Mouse (Mus musculus) spleen, postnatal 10 days (tissue): Measurements from ENCODE around the gene Ercc6.
A peak's percentile ranks its signal among the peaks of the same experiment; 100 is the strongest.

Experiments used
- DNase-seq, 2 experiments: peaks; one replicate each; pipeline ENCODE4 v3.0.0; 2021 to 2022; ENCODE audit warnings: low spot score in 2 of 2

Ercc6 gene

DNA sequence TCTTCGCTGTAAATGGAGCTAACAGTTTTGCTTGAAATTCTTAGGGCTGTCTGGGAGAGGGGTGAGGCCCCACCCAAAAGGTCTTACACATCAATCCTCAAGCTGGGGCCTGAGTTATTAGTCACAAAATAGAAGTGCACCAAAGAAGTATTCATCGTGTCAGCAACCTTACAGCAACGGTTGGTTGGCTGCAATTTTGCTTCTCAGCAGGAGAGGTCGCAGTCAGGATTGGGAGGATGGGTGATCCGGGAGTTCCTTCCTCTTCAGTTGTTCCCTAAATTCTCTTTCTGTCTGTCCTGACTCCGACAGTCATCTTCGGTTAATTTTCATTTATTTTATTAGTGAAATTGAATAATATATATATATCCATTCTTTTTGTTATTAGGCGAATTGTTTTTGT is 59.2 kb downstream of the Ercc6 start:
- DNase-seq = no peak

- DNase-seq = no peak
Observed at GRCm38 (mm10) chr14:32578420-32578819, 65.1 kb downstream of the Ercc6 start.

DNA sequence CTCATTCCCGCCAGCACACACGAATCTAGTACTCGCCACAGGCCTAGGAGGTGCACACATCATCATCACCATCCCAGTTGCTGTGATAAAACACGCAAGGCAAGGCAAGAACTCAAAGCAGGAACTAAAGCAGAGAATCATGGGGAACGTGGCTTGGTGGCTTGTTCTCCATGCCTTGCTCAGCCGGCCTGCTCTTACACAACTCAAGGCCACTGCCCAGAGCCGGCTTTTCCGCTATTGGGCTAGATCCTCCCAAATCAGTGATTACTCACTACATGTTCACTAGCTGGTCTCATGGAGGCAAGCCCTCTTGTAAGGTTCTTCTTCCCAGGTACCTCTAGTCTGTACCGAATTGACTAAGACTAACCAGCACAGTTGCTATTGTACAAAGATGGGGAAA is 70.4 kb downstream of the Ercc6 start:
- DNase-seq = no peak

GRCm38 (mm10) chr14:32587013-32587784 is 73.9 kb downstream of the Ercc6 start:
- peak; percentile 53 to 79 for DNase-seq

DNA sequence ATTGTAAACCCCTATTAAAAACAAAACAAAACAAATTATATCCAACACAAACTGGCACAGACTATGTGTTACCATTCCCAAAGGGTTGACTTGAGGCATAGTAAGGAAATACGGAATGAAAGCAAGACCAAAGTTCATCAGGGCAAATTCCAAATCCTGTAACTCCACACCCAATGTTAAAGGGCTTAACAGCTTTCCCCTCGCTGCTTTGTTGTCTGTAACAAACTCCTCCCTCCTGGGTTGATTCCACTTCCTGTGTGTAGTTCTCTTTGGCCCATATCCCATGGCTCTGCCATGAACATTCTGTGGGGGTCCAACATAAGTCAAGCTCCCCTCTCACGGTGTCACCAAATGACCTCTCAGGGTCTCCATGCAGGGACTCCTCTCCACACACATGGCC is 77.1 kb downstream of the Ercc6 start:
- DNase-seq = no peak

GRCm38 (mm10) chr14:32597232-32598231 is 84.2 kb downstream of the Ercc6 start:
- peak; percentile 37 to 80 for DNase-seq

GRCm38 (mm10) chr14:32598437-32599219 is 85.3 kb downstream of the Ercc6 start:
- DNase-seq = no peak

DNA sequence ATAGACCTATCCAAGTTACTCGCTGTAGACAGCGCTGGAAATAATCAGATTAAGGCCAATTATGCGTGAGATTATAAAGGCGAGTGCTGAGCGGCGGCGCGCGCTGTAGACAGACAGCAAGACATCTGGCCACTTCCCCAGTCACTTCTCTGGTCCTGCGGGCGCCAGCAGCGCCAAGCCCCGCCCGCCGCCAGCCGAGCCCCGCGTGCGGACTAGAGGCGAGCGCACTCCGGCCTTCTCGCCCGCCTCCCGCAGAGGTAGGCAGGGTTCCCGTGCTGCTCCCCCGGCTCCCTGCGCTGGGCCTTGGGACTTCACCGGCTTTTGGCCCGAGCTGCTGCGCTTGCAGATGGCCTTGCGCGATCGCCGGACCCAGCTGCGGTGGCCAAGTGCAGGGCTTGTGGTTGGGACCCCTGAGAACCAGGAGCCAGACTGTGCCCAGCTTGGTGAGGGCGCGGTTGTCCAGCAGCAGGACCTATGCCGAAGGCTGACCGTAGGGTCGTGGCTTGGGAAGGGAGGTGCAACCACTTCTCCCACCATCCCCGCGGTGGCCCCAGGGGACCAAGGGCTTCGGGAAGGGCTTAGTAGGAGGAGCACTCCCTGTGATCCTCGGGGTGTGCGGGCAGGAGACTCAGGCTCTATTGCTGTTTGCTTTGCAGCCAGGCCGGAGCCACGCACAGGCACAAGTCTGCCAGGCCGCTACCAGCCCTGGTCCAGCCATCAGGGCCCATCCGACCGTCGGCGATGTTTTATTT is 86.1 kb downstream of the Ercc6 start, which contains the start of gene Prrxl1:
Gene Prrxl1, plus strand, starts transcription at position 118 of the 752 bp plus-strand sequence.
- DNase-seq = no peak

- no peak for DNase-seq
Observed at GRCm38 (mm10) chr14:32600110-32600509, 86.8 kb downstream of the Ercc6 start.

GRCm38 (mm10) chr14:32605508-32605907 is 92.2 kb downstream of the Ercc6 start:
- DNase-seq = no peak

DNA sequence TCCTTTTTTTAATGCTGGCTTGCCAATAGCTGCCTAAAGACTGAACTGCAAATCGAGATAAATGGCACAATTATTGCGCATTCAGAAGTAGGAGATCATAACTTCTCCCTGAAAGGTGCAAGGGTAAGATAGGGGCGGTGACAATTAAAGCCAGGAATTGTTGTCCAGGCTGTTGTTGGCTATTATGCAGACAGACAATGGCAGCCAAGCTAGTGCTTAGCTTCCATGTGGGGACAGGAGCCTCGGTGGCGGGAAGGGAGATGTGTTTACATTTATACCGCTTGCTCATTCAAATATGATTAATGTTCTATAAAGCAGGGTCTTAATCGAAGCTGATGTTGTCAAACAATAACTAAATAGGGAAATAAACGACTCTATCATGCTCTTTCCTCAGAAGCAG is 93.0 kb downstream of the Ercc6 start:
- no peak for DNase-seq

GRCm38 (mm10) chr14:32609392-32609791 is 96.1 kb downstream of the Ercc6 start:
- peak in 1 of 2 experiments; percentile 40 for DNase-seq

DNA sequence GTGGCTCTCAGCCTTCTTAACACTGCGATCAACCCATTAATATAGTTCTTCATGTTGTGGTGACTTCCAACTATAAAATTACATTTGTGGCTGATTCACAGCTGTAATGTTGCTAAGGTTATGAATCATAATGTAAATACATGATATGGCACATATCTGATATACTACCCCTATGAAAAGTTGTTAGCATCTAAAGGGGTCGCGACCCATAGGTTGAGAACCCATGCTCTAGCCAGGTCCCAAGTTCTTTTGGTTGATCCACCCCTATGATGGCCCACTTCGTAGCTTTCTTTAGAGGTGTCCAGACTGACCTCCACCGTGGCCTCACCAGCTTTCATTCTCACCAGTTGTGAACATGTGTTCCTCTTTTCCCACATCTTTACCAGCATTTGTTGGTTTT is 103.9 kb downstream of the Ercc6 start:
- no peak for DNase-seq

- no peak for DNase-seq
Observed at GRCm38 (mm10) chr14:32624245-32624644, 110.9 kb downstream of the Ercc6 start.

- no peak for DNase-seq
Observed at GRCm38 (mm10) chr14:32624811-32625210, 111.5 kb downstream of the Ercc6 start.

DNA sequence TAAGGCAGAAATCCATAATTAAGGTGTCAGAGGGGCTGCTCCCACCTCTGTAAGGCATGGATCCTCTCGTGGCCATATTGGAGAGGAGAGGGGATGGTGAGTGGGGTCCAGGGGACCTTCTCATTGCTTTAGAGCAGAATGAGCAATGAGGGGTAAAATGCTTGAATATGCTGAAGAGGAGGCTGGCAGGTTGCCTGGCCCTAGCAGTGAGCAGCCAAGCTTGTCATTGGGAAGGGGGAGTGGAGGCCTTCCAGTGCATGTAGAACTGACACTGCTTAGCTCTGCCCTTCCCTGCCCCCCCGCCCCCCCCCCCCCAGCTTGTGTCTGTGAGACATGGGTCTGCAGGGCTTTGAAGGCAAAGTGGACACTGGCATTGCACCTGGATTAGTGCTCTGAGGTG is 114.0 kb downstream of the Ercc6 start:
- DNase-seq = no peak

DNA sequence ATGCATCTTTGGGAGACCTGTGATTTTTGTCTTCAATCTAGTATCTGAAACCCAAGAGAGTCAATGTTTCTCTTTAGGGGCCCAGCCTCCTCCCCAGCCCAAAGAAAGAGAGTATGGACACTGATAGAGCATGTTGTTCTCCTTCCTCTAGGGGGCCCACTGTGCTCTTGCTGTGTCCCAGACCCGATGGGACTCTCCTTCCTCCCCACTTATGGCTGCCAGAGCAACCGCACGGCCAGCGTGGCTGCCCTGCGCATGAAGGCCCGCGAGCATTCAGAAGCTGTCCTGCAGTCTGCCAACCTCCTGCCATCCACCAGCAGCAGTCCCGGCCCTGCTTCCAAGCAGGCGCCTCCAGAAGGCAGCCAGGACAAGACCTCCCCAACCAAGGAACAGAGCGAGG is 115.3 kb downstream of the Ercc6 start:
- no peak for DNase-seq
